Mouse (Mus musculus) hindbrain, embryonic 12.5 days (tissue): ENCODE measurements at regions not wholly inside any gene's neighbourhood (a gene's known extent, or its start where the extent isn't known, plus 50 kb on each side); places are given as distances from the start of the nearest gene placed in this dataset.

Experiments
- ATAC-seq: fragments of 200-750 bp; cut with Nextera tagmentation; 2 replicates; pipeline ENCODE4 v1.8.0; 2017; ENCODE audit warnings: moderate TSS enrichment; ENCODE audit not compliant: low FRiP score
- H3K27ac ChIP-seq: fragments of 300-500 bp; sonication (generic); 2 replicates; pipeline ENCODE4 v1.5.1; 2016; ENCODE audit warnings: mild to moderate bottlenecking
- H3K27me3 ChIP-seq: fragments of 300-500 bp; sonication (generic); 2 replicates; pipeline ENCODE4 v1.6.1; 2016; ENCODE audit warnings: mild to moderate bottlenecking
- H3K36me3 ChIP-seq: fragments of 300-500 bp; sonication (generic); 2 replicates; pipeline ENCODE4 v1.6.1; 2016; ENCODE audit warnings: mild to moderate bottlenecking
- H3K4me1 ChIP-seq: fragments of 300-500 bp; sonication (generic); 2 replicates; pipeline ENCODE4 v1.6.1; 2016
- H3K4me2 ChIP-seq: fragments of 300-500 bp; sonication (generic); replicated peaks from 2 replicates; pipeline ENCODE4 v1.6.1; 2016; ENCODE audit warnings: mild to moderate bottlenecking
- H3K4me3 ChIP-seq: fragments of 300-500 bp; sonication (generic); 2 replicates; pipeline ENCODE4 v1.5.1; 2016; ENCODE audit warnings: mild to moderate bottlenecking
- H3K9ac ChIP-seq: fragments of 300-500 bp; sonication (generic); 2 replicates; pipeline ENCODE4 v1.6.1; 2016; ENCODE audit warnings: mild to moderate bottlenecking, moderate library complexity
- H3K9me3 ChIP-seq: fragments of 300-500 bp; sonication (generic); replicated peaks from 2 replicates; pipeline ENCODE4 v1.6.1; 2016; ENCODE audit warnings: mild to moderate bottlenecking
- WGBS: fragments of 180-500 bp; shearing (Covaris S2); methylation state at CpG from one replicate; pipeline ENCODE4 v1.1.7; 2016; 5-methylcytosine and 5-hydroxymethylcytosine counted together

- no peak overlapping the region for H3K9ac ChIP-seq
- no peak for ATAC-seq
Observed at GRCm38 (mm10) chr6:126395015-126395414, 140.2 kb downstream of the Kcna5 start.

GRCm38 (mm10) chr6:126394111-126394809, 141.0 kb downstream of the Kcna5 start:
- 62% methylated on average over 7 of the region's 7 CpGs for WGBS
- ATAC-seq, result no peak
- no peak overlapping the region for H3K4me2 ChIP-seq
- no peaks in the 10 kb centered on the region for H3K4me1 ChIP-seq
- no peaks in the 10 kb centered on the region for H3K36me3 ChIP-seq
- no peaks in the 10 kb centered on the region for H3K9me3 ChIP-seq
- no peak overlapping the region for H3K27ac ChIP-seq
- H3K4me3 ChIP-seq, result no peak overlapping the region
- no peaks in the 10 kb centered on the region for H3K27me3 ChIP-seq
- no peak overlapping the region for H3K9ac ChIP-seq

More at GRCm38 (mm10) chr6:126395015-126395414, 140.2 kb downstream of the Kcna5 start:
- Histone ChIP-seq H3K4me3 (no peak overlapping the region), H3K9me3 (no peaks in the 10 kb centered on the region), H3K36me3 (no peaks in the 10 kb centered on the region), H3K27me3 (no peaks in the 10 kb centered on the region), H3K4me1 (no peaks in the 10 kb centered on the region), H3K27ac (no peak overlapping the region), H3K4me2 (no peak overlapping the region)
- 84% methylated on average over 3 of the region's 3 CpGs for WGBS

- Histone ChIP-seq H3K9me3 (no peaks in the 10 kb centered on the region), H3K4me1 (no peaks in the 10 kb centered on the region), H3K9ac (no peak overlapping the region), H3K27me3 (no peaks in the 10 kb centered on the region), H3K27ac (no peak overlapping the region), H3K36me3 (no peaks in the 10 kb centered on the region), H3K4me3 (no peak overlapping the region), H3K4me2 (no peak overlapping the region)
- no peak for ATAC-seq
- 72% methylated on average over 9 of the region's 9 CpGs for WGBS
Observed at GRCm38 (mm10) chr6:126384210-126385012, 150.8 kb downstream of the Kcna5 start.

GRCm38 (mm10) chr6:126377216-126377615, 158.0 kb downstream of the Kcna5 start:
- H3K27ac ChIP-seq, result no peak overlapping the region
- 89% methylated on average over 4 of the region's 4 CpGs for WGBS
- no peak overlapping the region for H3K4me3 ChIP-seq
- H3K36me3 ChIP-seq, result no peaks in the 10 kb centered on the region
- no peak overlapping the region for H3K4me2 ChIP-seq
- ATAC-seq, result no peak
- H3K4me1 ChIP-seq, result no peaks in the 10 kb centered on the region
- no peaks in the 10 kb centered on the region for H3K9me3 ChIP-seq
- H3K27me3 ChIP-seq, result no peaks in the 10 kb centered on the region; the same call in 1 of the 2 replicates
- H3K9ac ChIP-seq, result no peak overlapping the region

- WGBS, result 66% methylated on average over 12 of the region's 12 CpGs
- no peaks in the 10 kb centered on the region for H3K9me3 ChIP-seq
Observed at GRCm38 (mm10) chr6:126374970-126375620, 160.1 kb downstream of the Kcna5 start.

GRCm38 (mm10) chr6:126371971-126372370, 163.2 kb downstream of the Kcna5 start:
- WGBS, result 63% methylated on average over 5 of the region's 5 CpGs
- no peaks in the 10 kb centered on the region for H3K36me3 ChIP-seq
- H3K27me3 ChIP-seq, result no peaks in the 10 kb centered on the region; the same call in 1 of the 2 replicates
- H3K9me3 ChIP-seq, result no peaks in the 10 kb centered on the region
- H3K9ac ChIP-seq, result no peak overlapping the region
- H3K4me2 ChIP-seq, result no peak overlapping the region
- no peak overlapping the region for H3K4me3 ChIP-seq
- no peak for ATAC-seq
- 0 out of 2 replicates have a peak, but pooled peaks cover 4% of the 10 kb centered on the region for H3K4me1 ChIP-seq
- no peak overlapping the region for H3K27ac ChIP-seq

More at GRCm38 (mm10) chr6:126374970-126375620, 160.1 kb downstream of the Kcna5 start:
- Histone ChIP-seq H3K36me3 (no peaks in the 10 kb centered on the region), H3K9ac (no peak overlapping the region), H3K4me1 (0 out of 2 replicates have a peak, but pooled peaks cover 4% of the 10 kb centered on the region), H3K4me2 (no peak overlapping the region), H3K27ac (no peak overlapping the region), H3K4me3 (no peak overlapping the region), H3K27me3 (no peaks in the 10 kb centered on the region; the same call in 1 of the 2 replicates)
- ATAC-seq, result no peak

- Histone ChIP-seq H3K4me3 (no peak overlapping the region), H3K4me1 (0 out of 2 replicates have a peak, but pooled peaks cover 4% of the 10 kb centered on the region), H3K9ac (no peak overlapping the region), H3K27me3 (no peaks in the 10 kb centered on the region; the same call in 1 of the 2 replicates), H3K4me2 (no peak overlapping the region), H3K36me3 (no peaks in the 10 kb centered on the region), H3K9me3 (no peaks in the 10 kb centered on the region), H3K27ac (no peak overlapping the region)
- 87% methylated on average over 2 of the region's 2 CpGs for WGBS
- no peak for ATAC-seq
Observed at GRCm38 (mm10) chr6:126371489-126371888, 163.7 kb downstream of the Kcna5 start.

- no peaks in the 10 kb centered on the region for H3K4me1 ChIP-seq
- no peak for ATAC-seq
- H3K36me3 ChIP-seq, result no peaks in the 10 kb centered on the region
- no peaks in the 10 kb centered on the region for H3K27me3 ChIP-seq
- no peak overlapping the region for H3K27ac ChIP-seq
- H3K9me3 ChIP-seq, result no peaks in the 10 kb centered on the region
- H3K9ac ChIP-seq, result no peak overlapping the region
- H3K4me3 ChIP-seq, result no peak overlapping the region
- 87% methylated on average over 8 of the region's 8 CpGs for WGBS
- H3K4me2 ChIP-seq, result no peak overlapping the region
Observed at GRCm38 (mm10) chr6:126365495-126365894, 169.7 kb downstream of the Kcna5 start.

- H3K36me3 ChIP-seq, result no peaks in the 10 kb centered on the region
- no peak overlapping the region for H3K4me3 ChIP-seq
- no peak overlapping the region for H3K4me2 ChIP-seq
- H3K27me3 ChIP-seq, result no peaks in the 10 kb centered on the region
- 76% methylated on average over 3 of the region's 3 CpGs for WGBS
- no peak overlapping the region for H3K27ac ChIP-seq
- H3K9ac ChIP-seq, result no peak overlapping the region
- ATAC-seq, result no peak
- H3K9me3 ChIP-seq, result no peaks in the 10 kb centered on the region
- H3K4me1 ChIP-seq, result no peaks in the 10 kb centered on the region
Observed at GRCm38 (mm10) chr6:126362331-126362730, 172.9 kb downstream of the Kcna5 start.

- H3K4me2 ChIP-seq, result no peak overlapping the region
- no peaks in the 10 kb centered on the region for H3K9me3 ChIP-seq
- no peaks in the 10 kb centered on the region for H3K27me3 ChIP-seq
- no peaks in the 10 kb centered on the region for H3K36me3 ChIP-seq
- no peak overlapping the region for H3K4me3 ChIP-seq
- peaks cover 4% of the 10 kb centered on the region; the same call in 1 of the 2 replicates for H3K4me1 ChIP-seq
- 32% methylated on average over 2 of the region's 2 CpGs for WGBS
- no peak for ATAC-seq
- no peak overlapping the region for H3K9ac ChIP-seq
- H3K27ac ChIP-seq, result no peak overlapping the region
Observed at GRCm38 (mm10) chr6:126353346-126353745, 181.9 kb downstream of the Kcna5 start.

GRCm38 (mm10) chr6:126350476-126350875, 183.8 kb upstream of the Ntf3 start:
- no peak overlapping the region for H3K27ac ChIP-seq
- no peak overlapping the region for H3K9ac ChIP-seq
- WGBS, result 67% methylated on average over 2 of the region's 2 CpGs
- ATAC-seq, result no peak
- H3K27me3 ChIP-seq, result no peaks in the 10 kb centered on the region
- H3K36me3 ChIP-seq, result no peaks in the 10 kb centered on the region
- H3K4me2 ChIP-seq, result no peak overlapping the region
- H3K9me3 ChIP-seq, result no peaks in the 10 kb centered on the region
- peaks cover 4% of the 10 kb centered on the region; the same call in 1 of the 2 replicates for H3K4me1 ChIP-seq
- no peak overlapping the region for H3K4me3 ChIP-seq

- 51% methylated on average over 2 of the region's 2 CpGs for WGBS
- Histone ChIP-seq H3K4me1 (peaks cover 4% of the 10 kb centered on the region; the same call in 1 of the 2 replicates), H3K9ac (no peak overlapping the region), H3K9me3 (no peaks in the 10 kb centered on the region), H3K4me2 (no peak overlapping the region), H3K27me3 (no peaks in the 10 kb centered on the region), H3K36me3 (no peaks in the 10 kb centered on the region), H3K27ac (no peak overlapping the region), H3K4me3 (no peak overlapping the region)
- no peak for ATAC-seq
Observed at GRCm38 (mm10) chr6:126349905-126350304, 183.2 kb upstream of the Ntf3 start.
